Mouse (Mus musculus): ENCODE data around the gene Srrm2.
"Not testable (repeated sequence)": the region's sequence is repeated elsewhere in the genome, so short reads cannot be mapped to it uniquely, and the experiment has no call there.

Gene Srrm2

GRCm38 (mm10) chr17:23770493-23770892, 19.8 kb upstream of the Srrm2 start:
- no peak for DNase-seq (ENCODE audit: low spot score)

GRCm38 (mm10) chr17:23770896-23771283, 19.4 kb upstream of the Srrm2 start:
- no peak for DNase-seq (ENCODE audit: low spot score)

- peak; percentile 99 for DNase-seq (ENCODE audit: low spot score)
Measured at GRCm38 (mm10) chr17:23771284-23772218, 18.8 kb upstream of the Srrm2 start, which contains the start of gene Flywch1. TSS of gene Flywch1 (minus strand) at chr17:23771602.

- not testable (repeated sequence) for DNase-seq (ENCODE audit: low spot score)
Measured at GRCm38 (mm10) chr17:23772219-23772556, 18.1 kb upstream of the Srrm2 start.

- DNase-seq (ENCODE audit: low spot score) = no peak
Measured at GRCm38 (mm10) chr17:23773676-23774075, 16.7 kb upstream of the Srrm2 start.

- peak; percentile 52 for DNase-seq (ENCODE audit: low spot score)
Measured at GRCm38 (mm10) chr17:23774090-23774489, 16.2 kb upstream of the Srrm2 start.

GRCm38 (mm10) chr17:23776216-23776615, 14.1 kb upstream of the Srrm2 start:
- no peak for DNase-seq (ENCODE audit: low spot score)

- DNase-seq (ENCODE audit: low spot score) = no peak
Measured at GRCm38 (mm10) chr17:23777141-23777540, 13.2 kb upstream of the Srrm2 start.

- no peak for DNase-seq (ENCODE audit: low spot score)
Measured at GRCm38 (mm10) chr17:23778447-23778846, 11.9 kb upstream of the Srrm2 start.

GRCm38 (mm10) chr17:23783352-23783751, 7.0 kb upstream of the Srrm2 start:
- no peak for DNase-seq (ENCODE audit: low spot score)

- peak; percentile 76 for DNase-seq (ENCODE audit: low spot score)
Measured at GRCm38 (mm10) chr17:23785561-23786471, 4.5 kb upstream of the Srrm2 start, which contains the start of gene Flywch2. TSS of gene Flywch2 (minus strand) at chr17:23786081.

GRCm38 (mm10) chr17:23786510-23786931, 3.8 kb upstream of the Srrm2 start:
- DNase-seq (ENCODE audit: low spot score) = no peak

- no peak for DNase-seq (ENCODE audit: low spot score)
Measured at GRCm38 (mm10) chr17:23788973-23789372, 1.4 kb upstream of the Srrm2 start.

- DNase-seq (ENCODE audit: low spot score) = no peak
Measured at GRCm38 (mm10) chr17:23789749-23790268, 523 bp upstream of the Srrm2 start.

GRCm38 (mm10) chr17:23791079-23791357, 686 bp downstream of the Srrm2 start:
- DNase-seq (ENCODE audit: low spot score) = no peak

GRCm38 (mm10) chr17:23795323-23795722, 5.0 kb downstream of the Srrm2 start:
- no peak for DNase-seq (ENCODE audit: low spot score)

GRCm38 (mm10) chr17:23797316-23797715, 7.0 kb downstream of the Srrm2 start:
- DNase-seq (ENCODE audit: low spot score) = no peak

GRCm38 (mm10) chr17:23801627-23802026, 11.3 kb downstream of the Srrm2 start:
- no peak for DNase-seq (ENCODE audit: low spot score)

- peak; percentile 92 for DNase-seq (ENCODE audit: low spot score)
Measured at GRCm38 (mm10) chr17:23802746-23803365, 12.5 kb downstream of the Srrm2 start.

- no peak for DNase-seq (ENCODE audit: low spot score)
Measured at GRCm38 (mm10) chr17:23803366-23804041, 13.2 kb downstream of the Srrm2 start.

- DNase-seq (ENCODE audit: low spot score) = no peak
Measured at GRCm38 (mm10) chr17:23804426-23805085, 14.2 kb downstream of the Srrm2 start.
